Mouse (Mus musculus) brain, embryonic 14.5 days (tissue): Measurements from ENCODE around the gene E330014E10Rik. TPM values are rescaled to one million over a fixed set of nuclear protein-coding genes. Genes with fewer than 3 reads are reported as not detected.
"Not testable (repeated sequence)": the region's sequence is repeated elsewhere in the genome, so short reads cannot be mapped to it uniquely, and the experiment has no call there.

Experiments used
- DNase-seq: peaks from one replicate; pipeline ENCODE4 v3.0.0-alpha.2; 2011; ENCODE audit warnings: low read depth
- CTCF ChIP-seq: fragments of 200-500 bp; IDR thresholded peaks from 2 replicates; pipeline ENCODE4 v1.5.1; 2012; ENCODE audit warnings: inconsistent platforms, mild to moderate bottlenecking, moderate library complexity, borderline replicate concordance; ENCODE audit not compliant: insufficient read depth, insufficient read length; ENCODE audit errors: extremely low read depth
- POLR2A ChIP-seq: fragments of 200-500 bp; IDR thresholded peaks from 2 replicates; pipeline ENCODE4 v1.6.1; 2012; ENCODE audit warnings: mild to moderate bottlenecking, inconsistent platforms, borderline replicate concordance; ENCODE audit not compliant: poor library complexity, insufficient read depth, insufficient read length, severe bottlenecking; ENCODE audit errors: extremely low read depth
- polyA plus RNA-seq: library from polyadenylated mRNA; depleted of rRNA; stranded (reverse); fragments of >200 nt; gene quantifications from 2 replicates; pipeline ENCODE4 v1.2.3, GENCODE M21; 2012; rRNA removed

Gene E330014E10Rik
- not detected in 2 replicates for polyA plus RNA-seq

DNA sequence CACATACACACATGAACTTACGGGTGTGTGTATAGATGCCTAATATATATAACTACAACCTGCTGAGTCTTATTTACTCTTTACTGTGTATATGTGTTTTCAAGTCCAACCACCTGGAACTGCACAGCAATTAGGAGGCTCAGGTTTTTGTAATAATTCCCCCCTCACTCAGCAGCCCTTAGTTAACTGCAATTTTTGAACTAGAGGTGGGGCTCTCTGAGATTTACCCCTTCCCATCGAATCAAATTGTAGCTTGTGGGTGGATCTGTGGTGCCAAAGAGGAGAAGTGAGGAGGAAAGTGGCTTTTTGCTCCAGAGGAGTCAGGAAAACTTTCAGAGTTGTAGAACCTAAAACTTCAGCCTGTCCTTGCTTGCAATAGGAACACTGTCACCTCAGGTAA is at the start of gene E330014E10Rik:
Gene E330014E10Rik (plus strand): TSS at position 301 of the 400 bp plus-strand sequence.
- not testable (repeated sequence) for DNase-seq

DNA sequence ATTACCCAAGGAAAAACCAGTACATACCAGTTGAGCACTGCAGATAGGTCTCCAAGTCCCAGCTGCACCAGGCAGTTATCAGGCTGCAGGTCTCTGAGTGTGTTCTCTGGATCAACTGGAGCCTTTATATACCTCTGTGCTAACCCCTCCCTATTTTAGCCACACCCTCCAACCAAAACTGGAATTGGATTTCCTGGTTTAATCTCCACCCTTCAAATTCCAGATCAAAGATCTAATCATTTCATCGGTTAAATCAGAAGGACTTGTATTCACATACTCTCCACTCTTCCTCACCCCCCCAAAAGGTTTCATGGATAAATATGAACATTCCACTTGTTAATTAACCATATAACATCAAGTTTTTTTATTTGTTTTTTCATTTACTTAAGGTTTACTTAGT is 39.7 kb upstream of the E330014E10Rik start, which contains the start of gene Gm7978:
Gene Gm7978 (minus strand): TSS at position 101 of the 400 bp plus-strand sequence.
- not testable (repeated sequence) for DNase-seq

GRCm38 (mm10) chr5:95741714-95742113 is 34.1 kb upstream of the E330014E10Rik start, which contains the start of gene Gm7982:
Gene Gm7982, plus strand, starts transcription at chr5:95742014.
- DNase-seq: not testable (repeated sequence)

DNA sequence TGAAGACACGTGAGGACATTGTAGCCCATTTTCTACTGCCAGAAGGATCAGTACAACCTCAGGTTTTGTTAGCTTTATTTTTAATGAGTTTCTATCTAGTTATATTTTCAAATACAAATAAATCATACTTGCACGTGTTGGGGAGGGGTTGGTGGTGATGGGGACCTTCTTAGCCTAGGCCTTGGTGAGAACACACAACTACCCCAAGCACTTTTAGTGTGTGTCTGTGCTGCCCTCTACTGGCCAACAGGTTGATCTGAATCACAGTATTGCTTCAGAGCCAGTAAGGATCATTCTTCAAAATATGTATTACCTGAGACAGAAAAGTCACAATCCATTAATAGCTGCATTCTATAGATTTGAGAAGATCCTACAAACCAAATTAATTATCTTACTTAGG is 35.1 kb downstream of the E330014E10Rik start:
- DNase-seq: not testable (repeated sequence)

- TF ChIP-seq CTCF (no peak), POLR2A (no peak)
- DNase-seq: no peak
Observed at GRCm38 (mm10) chr5:95836580-95836979, 60.8 kb downstream of the E330014E10Rik start.

DNA sequence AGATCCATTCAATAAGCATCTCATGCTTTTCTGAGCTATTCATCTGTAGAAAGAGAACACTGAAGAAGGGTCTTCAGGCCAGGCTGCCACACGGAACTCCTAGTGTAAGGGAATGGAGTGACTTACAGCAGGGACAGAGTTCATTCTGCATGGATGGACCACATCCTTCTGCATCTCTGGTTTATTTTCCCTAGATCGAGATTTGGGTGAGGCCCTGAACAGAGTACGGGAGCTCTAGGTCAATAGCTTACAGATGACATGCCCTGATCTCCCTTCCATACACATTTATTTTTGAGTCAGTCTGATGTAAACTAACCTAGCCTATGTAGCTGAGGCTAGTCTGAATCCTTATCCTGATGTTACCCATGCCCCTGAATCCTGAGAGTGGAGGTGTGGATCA is 78.2 kb downstream of the E330014E10Rik start:
- no peak for DNase-seq
- TF ChIP-seq CTCF (no peak), POLR2A (no peak)

Other genes starting within 250 kb of the E330014E10Rik start
- gene Gm7971, start 181.1 kb upstream of the E330014E10Rik start, polyA plus RNA-seq: not detected in 2 replicates
- gene Gm7978, start 39.8 kb upstream of the E330014E10Rik start, polyA plus RNA-seq: not detected in 2 replicates
- not detected in 2 replicates for gene Gm7982, start 34.0 kb upstream of the E330014E10Rik start, polyA plus RNA-seq
- gene Cxcl13, start 181.0 kb downstream of the E330014E10Rik start, polyA plus RNA-seq: not detected in 2 replicates